Mouse (Mus musculus) liver, adult 2 months (tissue): ENCODE data around the gene Chst14. TPM values are rescaled to one million over a fixed set of nuclear protein-coding genes. Genes with fewer than 3 reads are reported as not detected.

Experiments
- DNase-seq: peaks from one replicate; pipeline ENCODE4 v3.0.0-alpha.2; 2011; ENCODE audit warnings: low read depth, low spot score; ENCODE audit errors: extremely low read depth
- H3K27ac ChIP-seq: fragments of 200-500 bp; replicated peaks from 2 replicates; pipeline ENCODE4 v1.5.1; 2012; ENCODE audit warnings: low read depth, mild to moderate bottlenecking, control low read depth, inconsistent platforms, low read length; ENCODE audit not compliant: insufficient read depth
- H3K27me3 ChIP-seq: fragments of 200-500 bp; 2 replicates; pipeline ENCODE4 v1.6.1; 2012; ENCODE audit warnings: mild to moderate bottlenecking, moderate library complexity, low read length, inconsistent platforms; ENCODE audit not compliant: control insufficient read depth, insufficient read depth
- H3K36me3 ChIP-seq: fragments of 200-500 bp; 2 replicates; pipeline ENCODE4 v1.6.1; 2012; ENCODE audit warnings: low read length, inconsistent platforms; ENCODE audit not compliant: control insufficient read depth, insufficient read depth
- H3K4me1 ChIP-seq: fragments of 200-500 bp; 2 replicates; pipeline ENCODE4 v1.6.1; 2011; ENCODE audit warnings: low read length; ENCODE audit not compliant: control insufficient read depth, insufficient read depth
- H3K4me3 ChIP-seq: fragments of 200-500 bp; 2 replicates; pipeline ENCODE4 v1.5.1; 2011; ENCODE audit warnings: low read depth, mild to moderate bottlenecking, control low read depth, low read length, moderate library complexity; ENCODE audit not compliant: insufficient read depth
- H3K79me2 ChIP-seq: fragments of 200-500 bp; 2 replicates; pipeline ENCODE4 v1.6.1; 2012; ENCODE audit warnings: inconsistent platforms, mild to moderate bottlenecking, low read length, moderate library complexity; ENCODE audit not compliant: control insufficient read depth, insufficient read depth
- H3K9ac ChIP-seq: fragments of 200-500 bp; 2 replicates; pipeline ENCODE4 v1.6.1; 2012; ENCODE audit warnings: low read depth, mild to moderate bottlenecking, control low read depth, inconsistent platforms, low read length
- CTCF ChIP-seq: fragments of 200-500 bp; IDR thresholded peaks from 2 replicates; pipeline ENCODE4 v1.5.1; 2011; ENCODE audit warnings: low read depth, low read length, control low read depth
- POLR2A ChIP-seq: fragments of 200-500 bp; IDR thresholded peaks from 2 replicates; pipeline ENCODE4 v1.6.1; 2011; ENCODE audit warnings: low read length, control low read depth; ENCODE audit not compliant: insufficient read depth; ENCODE audit errors: extremely low read depth
- WGBS: fragments of 180-500 bp; shearing (Covaris S2); methylation state at CpG from one replicate; pipeline ENCODE4 v1.1.7; 2018; 5-methylcytosine and 5-hydroxymethylcytosine counted together
- polyA plus RNA-seq: library from polyadenylated mRNA; depleted of rRNA; stranded (reverse); fragments of >200 nt; gene quantifications from 2 replicates; pipeline ENCODE4 v1.2.3, GENCODE M21; 2012
- total RNA-seq: library from RNA; depleted of rRNA; stranded (reverse); fragments of >200 nt; gene quantifications from 2 replicates; pipeline ENCODE4 v1.2.3, GENCODE M21; 2014

Gene Chst14
- total and polyA plus RNA-seq, 2 experiments = 0.55 to 1.8 TPM

DNA sequence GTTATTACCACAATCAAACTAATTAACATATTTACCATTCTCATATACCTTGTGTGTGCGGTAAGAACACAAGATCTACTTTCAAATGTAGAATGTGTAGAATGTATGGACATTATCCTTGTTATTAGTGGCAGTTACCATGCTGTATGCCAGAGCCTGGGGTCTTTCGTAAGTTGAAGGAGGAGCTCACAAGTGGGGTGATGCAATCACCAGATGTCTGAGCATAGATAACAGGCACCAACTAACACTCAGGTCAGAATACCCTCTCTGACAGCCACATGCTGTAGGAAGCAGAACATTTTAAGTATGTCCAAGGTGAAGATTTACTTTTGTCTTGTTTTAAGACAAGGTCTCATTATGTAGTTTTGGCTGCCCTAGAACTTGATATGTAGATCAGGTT lies 34.1 kb downstream of the Chst14 start:
- no peak overlapping the region for H3K9ac ChIP-seq
- DNase-seq = no peak
- H3K4me3 ChIP-seq = no peak overlapping the region
- no peaks in the 10 kb centered on the region for H3K27me3 ChIP-seq
- TF ChIP-seq CTCF (no peak), POLR2A (no peak)
- no peaks in the 10 kb centered on the region for H3K79me2 ChIP-seq
- WGBS = 82% methylated on average over 2 of the region's 2 CpGs
- H3K27ac ChIP-seq = no peak overlapping the region
- no peaks in the 10 kb centered on the region for H3K36me3 ChIP-seq
- H3K4me1 ChIP-seq = no peaks in the 10 kb centered on the region

DNA sequence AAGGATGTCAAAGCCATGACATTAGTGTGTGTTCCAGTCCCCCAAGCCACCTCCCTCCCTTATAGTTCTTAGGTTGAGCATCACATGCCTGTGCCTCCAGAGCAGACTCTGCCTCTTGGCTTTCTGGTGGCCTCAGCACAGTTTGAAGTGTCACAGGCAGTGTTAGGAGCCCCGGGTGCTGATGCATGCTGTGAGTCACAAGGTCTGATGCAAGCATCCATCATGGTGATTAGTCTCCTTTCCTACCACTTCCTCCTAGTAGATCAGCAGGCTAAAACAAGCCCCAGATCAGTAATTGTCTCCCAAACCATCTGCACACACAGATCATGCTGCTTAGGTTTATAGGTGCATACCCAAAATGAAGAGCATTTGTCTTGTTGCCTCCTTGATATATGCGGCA lies 35.2 kb downstream of the Chst14 start:
- DNase-seq = peak; percentile 13
- Histone ChIP-seq H3K36me3 (no peaks in the 10 kb centered on the region), H3K79me2 (no peaks in the 10 kb centered on the region), H3K4me1 (no peaks in the 10 kb centered on the region), H3K27me3 (no peaks in the 10 kb centered on the region), H3K9ac (no peak overlapping the region), H3K4me3 (no peak overlapping the region), H3K27ac (no peak overlapping the region)
- WGBS = 63% methylated on average over 2 of the region's 2 CpGs
- no peak for TF ChIP-seq POLR2A
- TF ChIP-seq CTCF = no peak

DNA sequence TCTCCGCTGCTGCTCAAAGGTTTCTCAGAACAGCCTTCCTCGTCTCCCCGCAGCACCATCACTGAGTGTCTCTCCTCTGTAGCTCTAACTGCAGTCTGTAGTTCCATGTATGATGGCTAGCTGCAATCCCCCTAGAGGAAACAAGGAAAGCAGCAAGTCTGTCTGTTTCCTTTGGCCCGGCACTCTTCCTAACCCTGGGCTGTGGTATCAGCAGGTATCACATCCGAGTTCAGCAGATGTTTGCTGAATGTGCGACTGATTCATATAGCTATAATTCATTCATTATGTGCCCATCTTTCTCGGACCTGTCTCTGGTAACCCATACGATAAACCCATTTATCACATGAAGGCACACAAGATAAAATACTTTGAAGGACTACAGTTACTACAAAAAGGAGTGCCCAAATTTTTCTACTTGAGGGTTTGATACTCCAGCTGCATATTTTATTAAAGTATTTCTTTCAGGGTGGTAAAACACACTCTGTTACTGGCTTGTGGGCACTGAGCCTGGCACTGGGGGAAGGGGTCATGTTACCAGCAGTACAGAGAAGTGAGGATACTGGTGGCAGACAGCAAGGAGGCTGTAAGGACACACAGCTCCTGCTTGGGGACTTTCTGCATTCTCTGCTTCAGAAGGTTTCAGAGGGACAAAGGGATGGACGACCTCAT lies 36.8 kb downstream of the Chst14 start:
- TF ChIP-seq POLR2A (no peak), CTCF (no peak)
- Histone ChIP-seq H3K4me1 (no peaks in the 10 kb centered on the region), H3K27me3 (no peaks in the 10 kb centered on the region), H3K9ac (no peak overlapping the region), H3K4me3 (no peak overlapping the region), H3K79me2 (no peaks in the 10 kb centered on the region), H3K36me3 (no peaks in the 10 kb centered on the region), H3K27ac (no peak overlapping the region)
- WGBS = 74% methylated on average over 9 of the region's 9 CpGs
- no peak for DNase-seq

DNA sequence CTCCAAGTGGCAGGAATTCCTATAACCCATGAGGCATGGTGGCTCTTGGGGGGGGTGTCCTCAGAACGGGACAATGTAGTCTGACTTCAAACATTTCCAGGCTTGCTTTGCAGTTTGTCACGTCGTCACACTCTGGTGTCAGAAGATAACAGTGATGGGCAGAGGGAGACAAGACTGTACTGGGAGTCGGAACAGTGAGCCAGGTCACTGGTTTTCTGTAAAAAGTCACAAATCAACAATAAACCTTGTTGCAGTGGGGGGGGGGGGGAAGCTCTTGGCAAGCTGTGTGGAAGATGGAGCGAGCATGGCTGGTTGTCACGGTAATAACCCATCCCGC lies 37.3 kb downstream of the Chst14 start:
- Histone ChIP-seq H3K79me2 (no peaks in the 10 kb centered on the region), H3K27me3 (no peaks in the 10 kb centered on the region), H3K36me3 (no peaks in the 10 kb centered on the region), H3K27ac (no peak overlapping the region), H3K4me1 (no peaks in the 10 kb centered on the region), H3K4me3 (no peak overlapping the region), H3K9ac (no peak overlapping the region)
- WGBS = 72% methylated on average over 7 of the region's 7 CpGs
- TF ChIP-seq CTCF = no peak
- no peak for TF ChIP-seq POLR2A
- DNase-seq = no peak

DNA sequence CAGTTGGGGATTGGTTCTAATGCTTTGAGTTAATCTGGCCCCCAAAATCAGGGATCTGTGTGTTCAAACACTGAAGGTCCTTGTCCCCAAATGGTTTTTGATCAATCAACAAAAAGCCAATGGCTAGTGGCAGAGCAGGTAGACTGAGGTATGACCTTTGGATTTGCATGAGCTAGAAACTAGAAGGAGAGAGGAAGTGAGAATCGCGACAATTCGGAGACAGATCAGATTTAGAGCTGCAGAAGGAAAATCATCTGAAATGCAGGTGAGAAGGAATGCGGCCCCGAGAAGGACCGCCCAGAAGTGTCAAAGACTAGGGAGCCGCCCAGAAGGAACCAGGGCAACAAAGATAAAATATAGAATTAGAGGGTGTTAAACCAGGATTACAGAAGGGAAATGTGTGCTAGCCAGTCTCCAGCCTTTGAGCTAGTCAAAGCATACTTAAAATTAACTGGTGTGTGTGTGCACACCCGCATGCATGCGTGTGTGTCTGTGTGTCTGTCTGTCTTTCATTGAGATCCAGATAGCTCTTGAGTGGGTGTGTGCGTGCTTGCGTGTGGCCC lies 43.4 kb downstream of the Chst14 start:
- Histone ChIP-seq H3K27me3 (no peaks in the 10 kb centered on the region), H3K4me3 (no peak overlapping the region), H3K79me2 (no peaks in the 10 kb centered on the region), H3K27ac (no peak overlapping the region), H3K36me3 (no peaks in the 10 kb centered on the region), H3K9ac (no peak overlapping the region), H3K4me1 (no peaks in the 10 kb centered on the region)
- 90% methylated on average over 11 of the region's 11 CpGs for WGBS
- TF ChIP-seq CTCF (no peak), POLR2A (no peak)
- DNase-seq = no peak

DNA sequence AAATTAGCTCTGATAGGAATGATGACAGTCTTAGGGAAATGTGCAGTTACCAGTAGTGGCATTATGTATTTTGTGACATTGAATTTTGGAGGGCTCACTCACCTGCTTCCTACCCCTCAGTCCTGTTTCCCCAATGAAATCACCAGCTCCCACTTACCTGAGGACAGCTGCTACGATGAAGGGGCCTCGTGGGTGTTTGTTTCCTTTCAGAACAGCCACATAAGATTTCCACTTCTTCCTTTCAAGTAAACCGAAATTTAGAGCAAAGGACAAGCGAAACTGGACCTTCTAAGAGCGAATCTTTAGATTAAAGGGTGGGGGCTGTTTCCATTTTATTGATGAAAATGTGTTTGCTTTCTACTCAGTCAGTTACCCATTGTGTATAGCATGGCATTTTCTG lies 45.8 kb downstream of the Chst14 start:
- DNase-seq = no peak
- no peaks in the 10 kb centered on the region for H3K79me2 ChIP-seq
- H3K4me3 ChIP-seq = no peak overlapping the region
- peaks cover 2% of the 10 kb centered on the region; the same call in 1 of the 2 replicates for H3K27me3 ChIP-seq
- WGBS = 79% methylated on average over 5 of the region's 5 CpGs
- H3K36me3 ChIP-seq = no peaks in the 10 kb centered on the region
- peaks cover 6% of the 10 kb centered on the region for H3K4me1 ChIP-seq
- TF ChIP-seq CTCF = no peak
- TF ChIP-seq POLR2A = no peak
- no peak overlapping the region for H3K9ac ChIP-seq
- H3K27ac ChIP-seq = no peak overlapping the region
